Mouse (Mus musculus) gastrocnemius, adult 8-10 months (tissue): ENCODE data around the gene Lrrc57. TPM values are rescaled to one million over a fixed set of nuclear protein-coding genes. Genes with fewer than 3 reads are reported as not detected.
"Not testable (repeated sequence)": the region's sequence is repeated elsewhere in the genome, so short reads cannot be mapped to it uniquely, and the experiment has no call there.

Experiments used
- DNase-seq, 2 experiments: peaks; one replicate each; pipeline ENCODE4 v3.0.0; 2022; ENCODE audit warnings: low spot score in 2 of 2
- total RNA-seq, 4 experiments: library from RNA; stranded (reverse); gene quantifications; 2 replicates each; pipeline ENCODE4 v1.2.4; 2022

Gene Lrrc57
- total RNA-seq, 4 experiments from 2014 or later = 11.6 to 14.0 (median 11.9) TPM

GRCm38 (mm10) chr2:120606021-120606690, 3.2 kb downstream of the Lrrc57 start:
- DNase-seq = no peak

- DNase-seq = no peak
These were observed 9.8 kb downstream of the Lrrc57 start for GRCm38 (mm10) chr2:120599506-120599905.

GRCm38 (mm10) chr2:120597734-120598133, 11.6 kb downstream of the Lrrc57 start:
- DNase-seq = no peak

GRCm38 (mm10) chr2:120592227-120592626, 17.1 kb downstream of the Lrrc57 start:
- DNase-seq = no peak

- DNase-seq = no peak
These were observed 19.6 kb downstream of the Lrrc57 start for GRCm38 (mm10) chr2:120589759-120590158.

- no peak for DNase-seq
These were observed 31.0 kb downstream of the Lrrc57 start for GRCm38 (mm10) chr2:120578286-120578685.

- DNase-seq = no peak
These were observed 31.5 kb downstream of the Lrrc57 start for GRCm38 (mm10) chr2:120577799-120578198.

- DNase-seq = no peak
These were observed 33.3 kb downstream of the Lrrc57 start for GRCm38 (mm10) chr2:120575978-120576377.

GRCm38 (mm10) chr2:120575121-120575520, 34.2 kb downstream of the Lrrc57 start:
- no peak for DNase-seq

- not testable (repeated sequence) for DNase-seq
These were observed 37.2 kb downstream of the Lrrc57 start for GRCm38 (mm10) chr2:120572161-120572560.

- DNase-seq = no peak
These were observed 38.2 kb downstream of the Lrrc57 start for GRCm38 (mm10) chr2:120571081-120571480.

- DNase-seq = no peak
These were observed 41.5 kb downstream of the Lrrc57 start for GRCm38 (mm10) chr2:120567798-120568320.

- peak; percentile 92 to 96 for DNase-seq
These were observed 42.2 kb downstream of the Lrrc57 start, which contains the start of gene Snap23 for GRCm38 (mm10) chr2:120566886-120567797. TSS of gene Snap23 (plus strand) at chr2:120567671.

- no peak for DNase-seq
These were observed 44.0 kb downstream of the Lrrc57 start for GRCm38 (mm10) chr2:120565363-120565762.

GRCm38 (mm10) chr2:120564548-120565188, 44.7 kb downstream of the Lrrc57 start:
- DNase-seq = not testable (repeated sequence)

- peak; percentile 77 to 81 for DNase-seq
These were observed 45.9 kb downstream of the Lrrc57 start, which contains the start of gene Zfp106 for GRCm38 (mm10) chr2:120563235-120563990. TSS of gene Zfp106 (minus strand) at chr2:120563843.

- DNase-seq = no peak
These were observed 46.5 kb downstream of the Lrrc57 start for GRCm38 (mm10) chr2:120562859-120563234.

GRCm38 (mm10) chr2:120561524-120561923, 47.8 kb downstream of the Lrrc57 start:
- no peak for DNase-seq

GRCm38 (mm10) chr2:120558813-120559212, 50.5 kb downstream of the Lrrc57 start:
- DNase-seq = no peak

- DNase-seq = no peak
These were observed 52.5 kb downstream of the Lrrc57 start for GRCm38 (mm10) chr2:120556868-120557267.
